Mouse (Mus musculus) liver, embryonic 14.5 days (tissue): ENCODE data around the gene Trim41.

ENCODE experiments used
- CTCF ChIP-seq: IDR thresholded peaks from 2 replicates; pipeline ENCODE4 v1.5.1; 2016; ENCODE audit warnings: antibody characterized with exemption, low read depth, control low read depth
- EP300 ChIP-seq: IDR thresholded peaks from 2 replicates; pipeline ENCODE4 v1.6.1; 2016; ENCODE audit warnings: antibody characterized with exemption, low read depth

- no peak for TF ChIP-seq CTCF
- no peak for TF ChIP-seq EP300
Measured at GRCm38 (mm10) chr11:48764119-48764518, 53.0 kb downstream of the Trim41 start.
